Comparison of ENCODE assay signal across 29 mouse cellular contexts in the genomic region with DNA sequence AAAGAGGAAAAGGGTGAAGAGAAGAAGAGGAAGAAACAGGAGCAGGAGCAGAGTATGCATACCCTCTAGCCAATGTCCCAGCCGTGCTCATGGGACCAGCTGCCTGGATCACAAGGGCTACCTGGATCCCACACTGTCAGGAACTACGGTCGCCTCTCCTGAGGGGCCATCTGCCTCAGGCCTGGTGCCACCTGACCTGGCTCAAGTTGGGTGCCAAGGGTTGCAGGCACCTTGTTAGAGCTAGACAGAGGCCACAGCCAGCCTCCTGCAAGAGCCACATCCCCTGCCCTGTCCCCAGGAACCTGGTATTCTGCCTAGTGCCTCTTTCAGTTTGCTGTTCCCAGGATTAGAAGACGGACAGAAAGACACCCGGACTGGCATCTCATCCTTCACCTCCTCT.
A peak's percentile ranks its signal among the peaks of the same experiment; 100 is the strongest.
DNase-seq lines count a peak whose midpoint lies in the region; ATAC-seq and TF ChIP-seq lines count a peak whose summit lies in the region.
"Had no signal": no experiment of that assay in that cellular context is flagged by ENCODE, and none has a peak within 500 bp of the region (broad histone marks: within the 10 kb centered on the region; RNA-seq: fewer than 3 reads in every experiment).

No protein-coding gene starts in this region.

- H3K4me3 ChIP-seq in G1E (ENCODE audit: low read depth, low read length), result peak overlapping the region; percentile 30; the same call in 1 of the 2 replicates
- no peak overlapping the region for H3K4me3 ChIP-seq in cerebellum, adult 2 months (replicated peaks; ENCODE audit: insufficient read depth, low read depth, low read length)
- H3K4me3 ChIP-seq: embryonic facial prominence, embryonic 10.5 days; embryonic facial prominence, embryonic 13.5 days; erythroblast, embryonic 14.5 days; forebrain, embryonic 12.5 days; forebrain, embryonic 15.5 days; heart, adult 2 months; heart, embryonic 10.5 days; heart, embryonic 13.5 days had no signal

- peaks cover 96% of the 10 kb centered on the region for H3K9me3 ChIP-seq in G1E (replicated peaks)
- H3K9me3 ChIP-seq: embryonic facial prominence, embryonic 10.5 days; embryonic facial prominence, embryonic 13.5 days; forebrain, embryonic 12.5 days; forebrain, embryonic 15.5 days; heart, embryonic 10.5 days; heart, embryonic 13.5 days had no signal

- WGBS in cerebellum, adult 2 months, result 9% methylated on average over 5 of the region's 5 CpGs

- no peak for ATAC-seq in G1E (ENCODE audit: extremely low read depth, insufficient number of reproducible peaks, low FRiP score, poor library complexity, severe bottlenecking)
- ATAC-seq: activated CD4-positive, CD25-positive, alpha-beta regulatory T cell, adult 4 months; forebrain, embryonic 15.5 days; hindbrain, postnatal 0 days; inflammation-experienced regulatory T-cells, adult 6 months; intestine, embryonic 16.5 days had no signal

- no peaks in the 10 kb centered on the region for H3K4me1 ChIP-seq in G1E (ENCODE audit: insufficient read depth, low read depth, low read length)
- H3K4me1 ChIP-seq in cerebellum, adult 2 months (ENCODE audit: control insufficient read depth, insufficient read depth, low read length), result peaks cover 58% of the 10 kb centered on the region
- H3K4me1 ChIP-seq: embryonic facial prominence, embryonic 13.5 days; heart, embryonic 13.5 days had no signal

- no peaks in the 10 kb centered on the region for H3K27me3 ChIP-seq in G1E (ENCODE audit: insufficient read depth, low read length)
- H3K27me3 ChIP-seq in cerebellum, adult 2 months (ENCODE audit: control insufficient read depth, insufficient read depth, low read length), result no peaks in the 10 kb centered on the region

- DNase-seq in cerebellum, adult 11-12 months, result peak; percentile 70
- DNase-seq in cerebellum, postnatal 4 days (ENCODE audit: low spot score in 2 of 2), result no peak
- DNase-seq in G1E (ENCODE audit: low spot score), result no peak
- peak; percentile 68 to 77 for DNase-seq in cerebellum, adult 2 months
- DNase-seq in cerebellum, postnatal 25 days, result peak; percentile 69 to 76
- DNase-seq in urinary bladder, postnatal 10 days (ENCODE audit: low spot score), result no peak
- DNase-seq in layer of hippocampus, adult 18-20 months (ENCODE audit: low spot score in 2 of 2), result no peak
- DNase-seq: adrenal gland, adult 8-10 months; adrenal gland, postnatal 25 days; B cell, adult 2 months; embryo, embryonic 11 days; gastrocnemius, postnatal 10 days; gastrocnemius, postnatal 36 days; heart, adult 2 months; heart, postnatal 14 days; heart, postnatal 4 days; kidney, adult 18-20 months had no signal

- TF ChIP-seq CTCF in G1E (IDR thresholded peaks at IDR 0.05; ENCODE audit: low read depth, low read length), result no peak
- TF ChIP-seq CTCF in cerebellum, adult 2 months (IDR thresholded peaks at IDR 0.05; ENCODE audit: borderline replicate concordance, insufficient read depth, low read depth, low read length), result no peak

- no peak for TF ChIP-seq POLR2A in cerebellum, adult 2 months (IDR thresholded peaks at IDR 0.05; ENCODE audit: borderline replicate concordance, insufficient read depth, low read length)

- no peak overlapping the region for H3K27ac ChIP-seq in cerebellum, adult 2 months (ENCODE audit: insufficient read depth, low read length)
- H3K27ac ChIP-seq: embryonic facial prominence, embryonic 10.5 days; embryonic facial prominence, embryonic 13.5 days; forebrain, embryonic 12.5 days; forebrain, embryonic 15.5 days; heart, adult 2 months; heart, embryonic 10.5 days; heart, embryonic 13.5 days; hindbrain, embryonic 14.5 days; hindbrain, postnatal 0 days had no signal

- no peaks in the 10 kb centered on the region for H3K36me3 ChIP-seq in G1E (replicated peaks)
- H3K36me3 ChIP-seq: embryonic facial prominence, embryonic 10.5 days; embryonic facial prominence, embryonic 13.5 days; forebrain, embryonic 12.5 days; forebrain, embryonic 15.5 days; heart, embryonic 10.5 days; heart, embryonic 13.5 days had no signal

Comparison
In these comparisons a context has a peak if more than half of its experiments do, and no peak if none do; other contexts are left out.
1. DNase-seq: peak in cerebellum, adult 11-12 months (single experiment), cerebellum, adult 2 months (2 of 2) and cerebellum, postnatal 25 days (2 of 2); none in cerebellum, postnatal 4 days (0 of 2), G1E (single experiment), urinary bladder, postnatal 10 days (single experiment) and layer of hippocampus, adult 18-20 months (0 of 2).